Mouse (Mus musculus) stomach, postnatal 0 days (tissue): Measurements from ENCODE around the gene Tox4.

Experiments
- CTCF ChIP-seq: IDR thresholded peaks from 2 replicates; pipeline ENCODE4 v1.5.1; 2016; ENCODE audit warnings: antibody characterized with exemption, low read depth, mild to moderate bottlenecking, moderate library complexity
- EP300 ChIP-seq: optimal IDR thresholded peaks from 2 replicates; pipeline ENCODE3; 2016; ENCODE audit warnings: antibody characterized with exemption

- TF ChIP-seq CTCF: no peak
- no peak for TF ChIP-seq EP300
These were observed 40.4 kb downstream of the Tox4 start for GRCm38 (mm10) chr14:52319361-52319760.
